Mouse (Mus musculus): Measurements from ENCODE around the gene Zfp618.

The Zfp618 gene

GRCm38 (mm10) chr4:62999321-62999720 lies 33.9 kb downstream of the Zfp618 start:
- no peak for DNase-seq (ENCODE audit: low spot score)

- no peak for DNase-seq (ENCODE audit: low spot score)
Observed at GRCm38 (mm10) chr4:62999916-63000315, 34.5 kb downstream of the Zfp618 start.

- no peak for DNase-seq (ENCODE audit: low spot score)
Observed at GRCm38 (mm10) chr4:63000316-63001055, 35.1 kb downstream of the Zfp618 start.

GRCm38 (mm10) chr4:63002386-63002785 lies 37.0 kb downstream of the Zfp618 start:
- DNase-seq (ENCODE audit: low spot score) = no peak

DNA sequence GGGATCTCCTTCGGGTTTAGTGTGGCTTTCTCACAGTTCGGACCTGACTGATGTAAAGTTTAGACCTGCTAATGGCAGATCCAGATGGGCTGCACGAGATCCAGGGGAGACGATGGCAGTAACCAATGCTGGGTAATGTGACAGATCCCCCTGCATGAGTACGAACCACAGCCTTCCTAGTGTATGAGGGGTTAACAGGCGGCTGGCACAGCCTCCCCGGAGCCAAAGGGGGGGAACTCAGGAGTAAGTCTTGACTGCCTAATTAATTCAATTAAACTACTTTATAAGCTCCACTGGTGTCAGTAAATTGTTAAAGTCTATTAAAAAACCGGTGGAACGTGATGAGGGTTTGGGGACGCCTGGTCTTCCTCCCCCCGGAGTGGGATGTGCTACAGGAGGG lies 39.1 kb downstream of the Zfp618 start:
- no peak for DNase-seq (ENCODE audit: low spot score)

- no peak for DNase-seq (ENCODE audit: low spot score)
Observed at GRCm38 (mm10) chr4:63005446-63006185, 40.2 kb downstream of the Zfp618 start.

DNA sequence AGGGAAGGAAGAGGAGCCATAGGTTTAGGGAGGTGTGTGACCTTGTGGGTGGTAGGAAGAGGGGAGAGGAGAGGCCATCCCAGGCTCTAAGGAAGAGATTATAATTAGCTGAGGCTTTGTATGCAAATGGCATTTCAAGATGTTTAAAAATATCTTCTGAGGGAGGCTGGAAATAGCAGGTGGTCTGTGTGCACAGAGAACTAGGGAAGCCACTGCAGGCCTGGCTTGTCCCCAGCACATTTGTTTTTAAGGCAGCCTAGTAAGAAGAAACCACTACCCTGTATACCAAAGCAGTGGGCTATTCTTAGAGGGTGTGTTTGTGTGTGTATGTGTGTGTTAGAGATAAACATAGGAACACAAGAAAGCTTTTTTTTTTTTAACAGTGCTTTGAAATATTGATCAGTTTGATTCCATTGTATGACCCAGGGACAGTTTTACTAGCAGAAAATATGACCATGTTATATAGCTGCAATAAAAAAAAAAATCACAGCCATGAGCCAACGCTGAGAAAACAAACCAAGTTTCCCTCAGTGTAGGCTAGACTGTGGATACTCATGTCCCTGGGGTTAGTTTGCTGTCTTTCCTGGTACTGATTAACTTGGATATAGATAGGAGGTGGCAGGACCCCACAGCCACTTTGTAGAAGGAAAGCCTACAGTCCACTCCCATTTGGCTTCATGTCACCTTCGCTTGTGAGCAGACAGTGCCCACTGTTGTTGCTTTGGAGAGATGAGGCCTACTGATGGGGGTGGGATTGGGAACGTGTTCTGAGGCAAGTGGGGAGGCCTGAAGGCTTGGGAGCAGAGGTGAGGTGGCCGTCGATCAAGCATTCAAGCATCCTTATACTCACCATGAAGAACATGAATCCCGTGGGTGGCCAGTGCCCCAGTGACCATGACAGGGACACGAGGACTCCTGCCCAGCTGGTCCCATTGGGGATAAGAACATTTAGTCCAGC lies 41.1 kb downstream of the Zfp618 start:
- DNase-seq (ENCODE audit: low spot score) = no peak

GRCm38 (mm10) chr4:63008206-63008605 lies 42.8 kb downstream of the Zfp618 start:
- DNase-seq (ENCODE audit: low spot score) = no peak

GRCm38 (mm10) chr4:63008822-63009221 lies 43.4 kb downstream of the Zfp618 start:
- DNase-seq (ENCODE audit: low spot score) = no peak

- DNase-seq (ENCODE audit: low spot score) = no peak
Observed at GRCm38 (mm10) chr4:63009821-63010220, 44.4 kb downstream of the Zfp618 start.

DNA sequence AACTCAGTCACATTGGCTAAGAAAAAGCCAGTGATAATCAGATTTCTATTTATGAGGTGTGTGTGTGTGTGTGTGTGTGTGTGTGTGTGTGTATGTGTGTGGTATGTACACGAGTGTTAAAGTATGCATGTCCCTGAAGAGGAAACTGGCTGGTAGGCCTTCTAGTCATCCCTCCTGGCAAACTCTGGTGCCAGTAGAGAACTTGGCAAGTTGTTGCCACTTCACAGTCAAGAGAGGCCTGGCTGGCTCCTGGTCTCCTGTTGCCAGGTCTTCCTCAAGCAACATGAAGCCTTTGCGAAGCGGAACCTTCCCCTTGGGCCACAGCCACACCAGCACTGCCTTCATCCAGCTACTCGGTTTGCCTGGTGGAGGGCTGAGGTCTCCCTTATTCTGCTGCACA lies 44.9 kb downstream of the Zfp618 start:
- DNase-seq (ENCODE audit: low spot score) = no peak

DNA sequence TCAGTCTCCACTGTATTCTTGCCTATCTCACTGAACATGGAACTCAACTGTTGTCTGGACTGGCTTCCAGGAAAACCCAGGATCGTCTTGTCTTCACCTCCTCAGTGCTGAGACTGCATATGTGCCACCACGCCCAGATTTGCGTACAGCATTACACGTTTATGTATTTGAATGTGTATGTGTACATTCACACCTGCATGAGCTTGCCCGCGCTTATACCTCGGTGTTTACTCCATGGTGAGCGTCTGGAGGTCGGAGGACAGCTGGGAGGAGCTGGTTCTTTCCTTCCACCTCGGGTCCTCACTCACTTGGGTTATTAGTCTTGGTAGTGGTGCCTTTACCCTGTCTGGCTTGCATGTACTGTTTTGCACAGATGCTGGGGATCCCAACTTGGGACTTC lies 53.2 kb downstream of the Zfp618 start:
- no peak for DNase-seq (ENCODE audit: low spot score)

- no peak for DNase-seq (ENCODE audit: low spot score)
Observed at GRCm38 (mm10) chr4:63019428-63019858, 54.1 kb downstream of the Zfp618 start.

DNA sequence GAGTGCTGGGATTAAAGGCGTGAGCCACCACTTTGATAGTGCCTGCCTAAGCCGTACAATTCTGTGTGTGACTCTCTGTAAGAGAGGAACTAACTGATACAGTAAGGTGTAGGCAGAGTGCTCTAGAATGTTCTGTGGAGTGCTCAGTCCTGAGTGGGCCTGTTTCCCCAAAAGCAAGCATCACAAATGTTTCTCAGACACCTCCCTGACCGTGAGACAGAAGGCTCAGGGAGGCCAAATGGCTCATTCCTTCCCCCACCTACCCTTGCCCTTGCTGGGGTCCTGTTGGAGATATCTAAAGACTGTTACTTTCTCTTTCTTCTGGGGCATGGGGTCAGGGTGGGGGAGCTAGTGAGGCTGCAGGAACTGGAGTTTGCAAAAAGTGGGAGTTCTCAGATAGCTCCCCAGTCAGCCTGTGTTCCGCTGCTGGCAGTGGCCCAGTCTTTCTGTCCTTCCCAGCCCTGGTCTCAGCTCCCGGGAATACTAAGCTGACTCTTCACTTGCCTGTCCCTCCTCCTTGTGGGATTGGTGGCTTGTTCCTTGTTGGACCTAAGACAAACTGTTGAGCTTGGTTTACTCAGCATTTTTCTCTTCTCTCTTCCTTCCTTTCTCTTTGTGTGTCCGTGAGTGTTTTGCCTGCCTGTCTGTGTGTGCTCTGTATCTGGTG lies 55.8 kb downstream of the Zfp618 start:
- DNase-seq (ENCODE audit: low spot score) = peak; percentile 33

- no peak for DNase-seq (ENCODE audit: low spot score)
Observed at GRCm38 (mm10) chr4:63023465-63023864, 58.1 kb downstream of the Zfp618 start.

GRCm38 (mm10) chr4:63024098-63024497 lies 58.7 kb downstream of the Zfp618 start:
- no peak for DNase-seq (ENCODE audit: low spot score)

DNA sequence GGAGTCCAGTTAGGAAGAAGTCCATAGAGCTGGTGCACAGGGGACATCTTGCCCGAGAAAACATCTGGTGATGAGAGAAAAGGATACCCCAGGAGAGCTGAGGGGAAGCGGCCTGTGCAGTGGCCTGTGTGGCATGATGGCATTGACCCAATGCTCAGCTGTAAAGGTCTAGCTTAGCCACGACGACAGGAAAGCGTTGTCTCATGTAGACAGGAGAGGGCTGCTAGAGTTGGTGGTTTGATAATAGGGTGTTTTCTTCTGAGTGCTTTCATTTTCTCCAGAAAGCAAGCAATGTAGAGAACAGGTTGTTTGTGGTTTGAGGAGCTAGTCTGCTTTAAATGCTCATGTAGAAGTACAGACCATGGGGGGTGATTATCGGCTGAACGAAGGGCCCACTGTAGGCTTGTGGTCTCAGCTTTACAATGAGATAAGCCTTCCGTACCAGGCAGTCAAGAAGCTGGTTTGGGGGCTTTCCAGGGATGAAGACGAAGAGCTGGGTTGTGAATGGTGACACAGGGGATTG lies 59.4 kb downstream of the Zfp618 start:
- no peak for DNase-seq (ENCODE audit: low spot score)

GRCm38 (mm10) chr4:63025306-63025705 lies 59.9 kb downstream of the Zfp618 start:
- DNase-seq (ENCODE audit: low spot score) = no peak

DNA sequence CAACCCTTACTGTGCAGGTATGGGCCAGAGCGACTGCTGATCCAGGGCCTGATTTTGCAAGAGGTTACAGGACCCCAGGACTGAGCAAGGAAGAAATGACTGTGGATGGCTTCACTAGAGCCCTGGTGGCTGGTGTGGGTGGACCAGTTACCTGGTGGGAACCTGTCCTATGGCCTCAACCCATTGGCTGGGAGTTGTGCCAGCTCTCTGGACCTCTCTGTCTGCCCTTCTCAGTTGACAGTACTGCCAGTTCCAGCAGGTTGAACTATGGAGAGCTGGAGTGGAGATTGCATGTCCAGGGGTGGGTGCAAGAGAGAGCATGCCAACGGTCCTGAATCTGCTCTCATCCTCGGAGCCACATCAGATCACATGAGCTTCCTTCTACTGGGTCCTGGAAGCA lies 60.9 kb downstream of the Zfp618 start:
- no peak for DNase-seq (ENCODE audit: low spot score)

DNA sequence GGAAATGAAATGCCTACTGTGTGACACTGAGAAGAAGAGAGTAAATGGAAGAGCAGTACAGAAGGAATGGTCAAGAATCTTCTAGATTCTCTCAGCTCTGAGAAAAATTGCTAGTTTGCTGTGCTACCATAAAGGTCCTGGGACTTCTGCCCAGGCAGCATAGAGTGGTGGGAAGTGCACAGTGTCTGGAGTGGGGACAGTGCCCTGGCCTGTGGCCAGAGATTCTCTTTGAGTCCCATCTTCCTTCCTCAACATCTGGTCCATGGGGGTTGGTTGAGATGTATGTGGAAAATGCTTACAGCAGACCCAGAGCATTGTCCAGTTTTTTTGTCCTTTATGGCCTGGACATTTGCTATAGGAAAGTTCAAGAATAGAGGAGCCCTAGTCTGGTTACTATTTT lies 62.1 kb downstream of the Zfp618 start:
- no peak for DNase-seq (ENCODE audit: low spot score)

- DNase-seq (ENCODE audit: low spot score) = no peak
Observed at GRCm38 (mm10) chr4:63030157-63030556, 64.8 kb downstream of the Zfp618 start.

DNA sequence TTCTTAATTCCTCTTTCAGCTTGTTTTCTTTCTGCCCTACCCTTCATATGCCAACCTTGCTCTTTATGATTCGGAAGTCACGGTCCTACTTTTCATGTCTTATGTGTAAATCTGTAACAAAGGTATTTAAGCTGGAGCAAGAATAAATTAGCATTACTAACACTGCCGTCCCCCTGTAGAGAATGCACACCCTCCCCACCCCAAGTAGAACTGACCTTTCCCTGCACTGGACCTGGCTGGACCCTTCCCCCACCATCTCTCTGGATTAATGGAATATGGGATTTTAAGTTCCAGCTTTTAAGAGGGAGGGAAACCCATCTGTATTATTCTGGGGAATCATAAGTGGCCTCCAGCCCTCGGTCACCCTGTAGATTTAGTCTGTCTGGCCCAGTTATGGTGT lies 65.9 kb downstream of the Zfp618 start:
- no peak for DNase-seq (ENCODE audit: low spot score)

Measured in testis, postnatal 14 days (tissue).